Mouse (Mus musculus) skeletal muscle tissue, adult 2 months (tissue): ENCODE results near the gene Sdcbp2.
A peak's percentile ranks its signal among the peaks of the same experiment; 100 is the strongest.

Experiments used
- DNase-seq: peaks from one replicate; pipeline ENCODE4 v3.0.0-alpha.2; 2012; ENCODE audit warnings: low read depth, low spot score

Gene Sdcbp2

GRCm38 (mm10) chr2:151571873-151572700 is at the start of gene Sdcbp2:
Sdcbp2 (plus strand) TSS chr2:151572622.
- DNase-seq, result no peak

- no peak for DNase-seq
Observed at GRCm38 (mm10) chr2:151524324-151525041, 47.9 kb upstream of the Sdcbp2 start.

DNA sequence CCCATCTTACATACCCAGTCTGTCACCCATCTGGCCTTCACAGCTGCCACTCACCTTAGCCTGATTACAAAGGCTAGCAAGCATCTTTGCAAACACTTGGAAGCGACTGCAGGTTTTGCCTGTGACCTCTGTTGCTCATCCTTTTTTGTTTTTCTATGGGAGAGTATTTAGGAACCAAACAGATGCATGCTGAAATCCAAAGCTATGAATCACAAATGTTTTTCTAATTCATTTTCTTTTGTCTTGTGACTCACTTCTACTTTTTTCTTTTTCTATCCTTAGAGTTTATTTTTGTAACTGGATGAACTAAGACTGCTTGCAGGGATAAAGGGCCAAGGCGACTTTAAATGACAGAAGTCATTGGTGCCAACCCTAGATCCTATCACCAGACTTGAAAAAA is 46.9 kb upstream of the Sdcbp2 start:
- no peak for DNase-seq

DNA sequence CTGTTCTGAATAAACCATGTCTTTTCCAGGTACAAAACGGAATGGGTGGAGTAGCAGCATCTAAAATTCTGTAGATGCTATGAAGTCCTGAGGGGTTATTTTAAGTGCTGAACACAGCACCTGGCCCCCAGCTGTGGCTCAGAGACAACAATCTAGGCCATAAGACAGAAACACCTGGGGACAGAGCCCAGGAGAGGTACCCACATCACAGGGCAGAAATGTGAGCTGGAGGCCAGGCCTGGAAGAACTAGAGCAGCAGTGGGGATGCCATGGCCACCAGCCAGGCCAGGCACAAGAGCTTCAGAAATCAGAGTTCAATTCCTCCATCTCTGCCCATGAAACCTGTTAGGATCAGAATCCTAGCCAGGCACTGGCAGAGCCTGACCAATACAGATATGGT is 44.4 kb upstream of the Sdcbp2 start:
- DNase-seq, result no peak

DNA sequence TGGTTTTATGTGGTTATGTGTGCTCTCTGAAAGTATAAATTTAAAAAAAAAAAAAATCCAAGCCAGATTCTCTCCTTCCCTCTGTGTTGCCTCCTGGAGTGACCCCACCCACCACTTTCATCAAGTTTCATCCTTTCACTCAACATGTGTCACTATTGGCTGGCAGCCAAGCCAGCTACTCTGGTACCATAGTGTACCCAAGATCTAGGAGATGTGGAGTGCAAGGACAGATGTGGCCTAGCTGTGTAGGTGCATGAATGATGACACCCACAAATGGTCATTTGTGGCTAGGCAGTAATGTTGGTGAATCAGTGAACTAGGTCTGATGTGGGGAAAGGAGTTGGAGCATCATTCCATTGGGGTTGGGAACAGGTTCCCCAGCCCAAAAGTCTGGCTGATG is 43.3 kb upstream of the Sdcbp2 start:
- DNase-seq, result no peak

GRCm38 (mm10) chr2:151530378-151531230 is 41.8 kb upstream of the Sdcbp2 start:
- no peak for DNase-seq

DNA sequence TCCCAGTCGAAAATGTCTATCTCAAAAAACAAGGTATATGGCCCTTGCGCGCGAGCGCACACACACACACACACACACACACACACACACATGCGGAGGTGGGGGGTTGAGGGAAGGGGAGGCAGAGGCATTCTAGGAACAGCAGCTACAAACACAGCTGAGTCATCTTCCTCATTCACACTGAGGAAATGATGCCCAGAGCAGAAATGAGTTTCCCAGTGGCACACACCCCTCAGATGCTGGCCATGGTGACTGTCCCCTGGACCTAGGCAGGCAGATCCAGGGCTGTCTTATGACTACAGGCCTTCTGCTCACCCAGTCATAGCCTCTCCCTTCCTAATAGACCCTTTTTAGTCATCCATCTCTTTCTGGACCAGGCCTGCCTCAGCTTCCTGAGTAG is 38.8 kb upstream of the Sdcbp2 start:
- DNase-seq, result no peak

DNA sequence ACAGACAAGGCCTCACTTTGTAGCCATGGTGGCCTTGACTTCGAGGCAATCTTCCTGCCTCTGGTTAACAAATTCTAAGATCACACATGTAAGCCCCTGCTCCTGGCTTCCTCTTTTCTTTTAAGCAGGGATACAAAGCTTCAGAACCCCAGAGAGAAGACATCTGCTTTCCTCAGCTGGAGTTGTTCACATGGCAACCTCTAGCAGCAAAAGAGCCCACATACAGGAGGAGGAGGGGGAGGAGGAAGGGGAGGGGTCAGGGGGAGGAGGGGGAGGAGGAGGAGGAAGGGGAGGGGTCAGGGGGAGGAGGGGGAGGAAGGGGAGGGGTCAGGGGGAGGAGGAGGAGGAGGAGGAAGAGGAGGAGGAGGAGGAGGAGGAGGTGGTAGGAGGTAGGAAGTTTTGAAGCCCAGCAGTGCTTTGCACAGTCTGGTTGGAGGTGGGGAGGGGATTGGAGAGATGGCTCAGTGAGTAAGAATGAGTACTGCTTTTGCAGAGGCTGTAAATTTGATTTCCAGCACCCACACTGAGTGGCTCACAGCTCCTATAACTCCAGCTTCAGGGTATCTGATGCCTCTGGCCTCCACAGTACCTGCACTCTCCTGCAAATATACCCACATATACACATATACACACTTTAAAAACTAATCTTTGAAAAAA is 36.3 kb upstream of the Sdcbp2 start:
- DNase-seq, result no peak

GRCm38 (mm10) chr2:151536618-151536974 is 35.8 kb upstream of the Sdcbp2 start:
- peak; percentile 39 for DNase-seq

GRCm38 (mm10) chr2:151538646-151539045 is 33.8 kb upstream of the Sdcbp2 start:
- no peak for DNase-seq

- peak; percentile 95 for DNase-seq
Observed at GRCm38 (mm10) chr2:151542323-151543062, 29.9 kb upstream of the Sdcbp2 start, which contains the start of gene Fkbp1a. Fkbp1a (plus strand) TSS chr2:151542483.

GRCm38 (mm10) chr2:151543063-151543895 is 29.1 kb upstream of the Sdcbp2 start:
- DNase-seq, result peak; percentile 27

DNA sequence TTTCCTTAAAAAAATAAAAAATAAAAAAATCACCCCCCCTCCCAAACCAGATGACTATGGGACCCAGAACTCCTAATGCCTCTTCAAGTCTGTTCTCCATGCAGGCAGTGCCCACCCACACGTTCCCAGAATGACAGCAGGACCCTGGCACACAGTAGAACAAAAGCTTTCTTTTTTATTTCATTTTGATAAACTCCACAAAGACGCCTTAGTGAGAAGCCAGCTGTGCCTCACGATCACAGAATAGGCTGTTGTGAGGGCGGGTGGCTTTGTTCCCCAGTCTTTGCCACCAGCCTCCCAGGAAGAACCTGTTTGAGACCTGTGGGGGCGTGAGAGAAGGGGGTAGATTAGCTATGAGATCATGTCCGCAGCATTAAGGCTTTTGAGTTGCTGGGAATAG is 27.7 kb upstream of the Sdcbp2 start:
- no peak for DNase-seq

- DNase-seq, result no peak
Observed at GRCm38 (mm10) chr2:151546571-151546970, 25.9 kb upstream of the Sdcbp2 start.

GRCm38 (mm10) chr2:151549615-151550121 is 22.8 kb upstream of the Sdcbp2 start:
- DNase-seq, result no peak

GRCm38 (mm10) chr2:151562930-151563921 is 9.2 kb upstream of the Sdcbp2 start:
- no peak for DNase-seq

- no peak for DNase-seq
Observed at GRCm38 (mm10) chr2:151564006-151564405, 8.4 kb upstream of the Sdcbp2 start.

GRCm38 (mm10) chr2:151564986-151565385 is 7.4 kb upstream of the Sdcbp2 start:
- DNase-seq, result peak; percentile 51
